Mouse (Mus musculus) G1E-ER4 (cell line): ENCODE data around the gene Zkscan3. TPM values are rescaled to one million over a fixed set of nuclear protein-coding genes. Genes with fewer than 3 reads are reported as not detected.

ENCODE experiments used
- GATA1 ChIP-seq: IDR thresholded peaks from one replicate; pipeline ENCODE4 v1.8.0; 2012; ENCODE audit warnings: low read length, inconsistent platforms
- polyA plus RNA-seq: library from polyadenylated mRNA; stranded (reverse); fragments of >175 nt; gene quantifications from 2 replicates; pipeline ENCODE4 v1.2.3, GENCODE M21; 2012

Gene Zkscan3
- polyA plus RNA-seq, 1 experiment: 4.9 TPM

DNA sequence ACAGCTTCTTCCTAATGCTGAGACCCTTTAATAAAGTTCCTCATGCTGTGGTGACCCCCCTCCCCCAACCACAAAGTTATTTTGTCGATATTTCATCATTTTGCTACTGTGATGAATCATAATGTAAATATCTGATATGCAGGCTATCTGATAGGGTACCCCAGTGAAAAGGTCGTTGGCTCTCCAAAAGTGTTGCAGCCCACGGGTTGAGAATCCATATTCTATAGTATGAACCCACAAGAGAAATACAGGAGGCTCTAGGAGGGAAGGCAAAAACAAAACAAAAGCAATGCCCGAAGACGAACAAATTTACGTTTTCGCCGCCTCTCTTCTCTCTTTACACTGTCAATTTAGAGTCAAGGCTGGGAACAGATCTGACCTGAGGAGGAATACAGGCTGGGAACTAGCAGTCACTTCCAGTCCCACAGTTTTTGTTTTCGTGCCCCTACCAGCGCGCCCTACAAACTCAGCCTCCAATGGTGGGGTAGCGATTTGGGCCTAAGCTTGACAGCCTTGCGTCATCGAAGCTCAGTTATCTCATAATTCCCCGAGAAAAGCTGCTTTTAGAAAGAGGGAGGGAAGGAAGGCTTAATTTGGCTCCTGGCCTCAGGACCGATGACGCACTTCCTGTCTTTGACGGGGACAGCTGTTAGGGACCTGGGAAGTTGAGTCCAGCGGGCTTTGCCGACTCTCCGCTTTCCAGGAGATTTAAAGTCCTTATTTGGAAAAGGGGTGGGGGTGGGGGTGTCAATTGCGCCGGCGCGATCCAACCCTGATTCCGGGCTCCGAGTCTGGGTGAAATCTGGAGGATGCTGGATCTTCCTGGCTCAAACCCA, 5.6 kb upstream of the Zkscan3 start:
- no peak for TF ChIP-seq GATA1

DNA sequence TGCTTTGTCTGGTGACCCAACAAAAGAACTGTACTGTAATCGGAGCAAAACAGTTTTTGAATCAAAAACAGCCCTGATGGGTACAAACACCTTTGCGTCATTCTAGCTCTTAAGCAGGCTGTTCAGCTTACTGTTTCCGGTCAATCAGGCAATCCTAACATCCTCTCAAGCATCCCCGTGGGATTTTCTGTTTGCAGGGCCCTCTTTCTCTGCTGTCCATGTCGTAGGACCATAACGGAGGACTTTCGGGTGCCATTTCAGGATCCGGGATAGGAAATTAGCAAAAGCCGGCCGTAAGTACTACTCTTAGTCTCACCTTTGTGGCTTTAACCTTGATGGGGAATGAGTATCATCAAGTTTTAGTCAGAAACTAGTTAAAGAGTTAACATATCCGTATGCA, 4.8 kb upstream of the Zkscan3 start:
- no peak for TF ChIP-seq GATA1

DNA sequence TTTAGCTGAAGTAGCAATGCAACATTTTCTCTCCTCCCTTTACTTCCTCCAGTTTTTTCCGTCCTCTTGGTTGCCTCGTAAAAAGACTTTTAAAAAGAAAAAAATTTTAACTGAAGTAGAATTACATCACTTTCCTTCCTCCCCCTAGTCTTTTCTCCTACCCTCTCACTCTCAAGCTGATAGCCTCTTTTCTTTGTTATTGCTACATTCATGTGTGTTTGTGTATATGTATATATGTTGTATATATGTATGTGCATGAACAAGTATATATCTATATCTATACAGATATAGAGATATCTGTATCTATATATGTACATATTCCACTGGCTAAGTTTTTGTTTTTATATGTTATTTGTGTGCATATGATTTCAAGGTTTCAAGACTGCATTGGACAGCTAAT, 293 bp upstream of the Zkscan3 start:
- no peak for TF ChIP-seq GATA1

- TF ChIP-seq GATA1: no peak
Measured at GRCm38 (mm10) chr13:21401636-21402286, 794 bp downstream of the Zkscan3 start.

- no peak for TF ChIP-seq GATA1
Measured at GRCm38 (mm10) chr13:21401166-21401565, 1.4 kb downstream of the Zkscan3 start.

- TF ChIP-seq GATA1: no peak
Measured at GRCm38 (mm10) chr13:21397486-21397885, 5.1 kb downstream of the Zkscan3 start.

DNA sequence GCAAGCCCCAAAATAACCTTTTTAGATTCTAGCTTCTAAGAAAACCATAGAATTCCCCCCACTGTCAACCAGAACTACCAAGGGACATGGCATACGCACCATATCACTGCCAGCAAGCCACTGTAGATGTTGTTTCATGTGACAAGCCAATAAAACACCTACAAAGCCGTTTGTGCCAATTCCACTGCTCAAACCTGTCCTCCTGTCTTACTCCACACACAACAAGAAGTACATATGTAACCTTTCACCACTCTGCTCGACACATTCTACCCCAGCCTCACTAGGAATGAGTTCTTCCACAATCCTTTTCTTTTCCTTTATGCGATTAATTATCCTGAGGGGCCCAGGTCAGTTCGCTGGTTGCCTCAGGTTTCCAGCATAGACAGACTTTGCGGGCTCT, 6.9 kb downstream of the Zkscan3 start:
- no peak for TF ChIP-seq GATA1

DNA sequence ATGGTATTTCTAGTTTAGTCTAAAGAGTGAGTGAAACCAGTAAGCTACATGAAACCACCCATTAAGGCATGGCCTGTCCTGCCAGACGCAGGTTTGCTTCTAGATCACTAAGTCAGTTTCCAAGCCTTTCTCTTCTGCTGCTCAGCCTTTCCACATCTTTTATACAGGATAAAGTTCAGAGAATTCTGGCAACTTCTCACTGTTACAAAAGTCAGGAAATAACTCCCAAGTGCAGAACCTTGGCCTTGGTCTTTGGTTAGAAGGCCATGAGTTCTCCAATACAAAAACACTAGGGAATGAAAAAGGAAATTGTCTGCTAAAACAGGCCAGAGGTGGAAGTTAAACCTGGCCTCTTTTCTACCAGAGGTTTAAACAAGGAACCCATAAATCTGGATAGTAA, 7.3 kb downstream of the Zkscan3 start:
- TF ChIP-seq GATA1: no peak

- TF ChIP-seq GATA1: no peak
Measured at GRCm38 (mm10) chr13:21377773-21378172, 24.8 kb downstream of the Zkscan3 start.

DNA sequence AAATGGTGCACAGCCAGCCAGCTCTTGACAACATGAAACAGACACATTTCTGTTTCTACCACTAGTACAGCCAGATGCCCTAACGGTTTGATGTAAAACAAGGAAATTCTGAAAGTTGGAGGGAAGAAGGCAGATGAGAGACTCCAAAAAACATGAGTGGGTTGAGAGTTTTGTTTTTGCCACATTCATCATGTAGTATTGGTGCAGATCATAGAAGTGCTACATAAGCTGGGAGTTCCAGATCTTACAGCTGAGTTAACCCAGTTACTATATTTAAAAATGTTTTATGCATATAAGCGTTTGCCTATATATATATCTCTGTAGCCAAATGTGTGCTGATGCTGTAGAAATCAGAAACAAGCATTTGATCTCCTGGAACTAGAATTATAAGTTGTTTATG, 29.9 kb downstream of the Zkscan3 start:
- no peak for TF ChIP-seq GATA1

DNA sequence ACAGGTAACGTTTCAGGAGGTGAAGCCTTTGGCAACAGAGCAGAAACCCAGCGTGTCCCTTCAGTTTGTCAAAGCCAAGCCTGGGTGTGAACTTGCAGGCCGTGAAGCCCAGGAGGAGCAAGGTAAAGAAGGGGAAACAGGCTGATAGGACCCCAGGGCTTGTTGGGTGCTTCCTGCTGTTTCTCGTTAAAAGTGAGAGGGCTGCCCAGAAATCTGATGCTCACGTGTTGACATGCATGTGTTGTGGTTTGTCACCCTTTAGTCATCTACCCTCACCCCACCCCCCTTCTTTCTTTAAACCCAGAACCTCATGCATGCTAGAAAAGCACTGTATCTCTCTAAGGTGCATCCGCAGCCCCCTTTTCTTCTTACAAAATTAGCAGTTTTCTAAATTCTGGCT, 35.9 kb downstream of the Zkscan3 start:
- TF ChIP-seq GATA1: no peak

DNA sequence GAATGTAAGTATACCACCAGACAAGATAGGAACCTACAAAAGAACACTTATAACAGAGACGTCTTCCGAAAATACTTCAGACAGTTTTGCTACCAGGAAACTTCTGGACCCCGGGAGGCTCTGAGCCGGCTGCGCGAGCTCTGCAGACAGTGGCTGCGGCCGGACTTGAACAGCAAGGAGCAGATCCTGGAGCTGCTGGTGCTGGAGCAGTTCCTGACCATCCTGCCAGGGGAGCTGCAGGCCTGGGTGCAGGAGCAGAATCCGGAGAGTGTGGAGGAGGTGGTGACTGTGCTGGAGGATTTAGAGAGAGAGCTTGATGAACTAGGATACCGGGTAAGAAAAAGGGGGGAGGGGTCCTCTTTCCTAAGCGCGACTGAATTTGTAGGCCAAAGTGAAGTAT, 38.8 kb downstream of the Zkscan3 start:
- TF ChIP-seq GATA1: no peak

DNA sequence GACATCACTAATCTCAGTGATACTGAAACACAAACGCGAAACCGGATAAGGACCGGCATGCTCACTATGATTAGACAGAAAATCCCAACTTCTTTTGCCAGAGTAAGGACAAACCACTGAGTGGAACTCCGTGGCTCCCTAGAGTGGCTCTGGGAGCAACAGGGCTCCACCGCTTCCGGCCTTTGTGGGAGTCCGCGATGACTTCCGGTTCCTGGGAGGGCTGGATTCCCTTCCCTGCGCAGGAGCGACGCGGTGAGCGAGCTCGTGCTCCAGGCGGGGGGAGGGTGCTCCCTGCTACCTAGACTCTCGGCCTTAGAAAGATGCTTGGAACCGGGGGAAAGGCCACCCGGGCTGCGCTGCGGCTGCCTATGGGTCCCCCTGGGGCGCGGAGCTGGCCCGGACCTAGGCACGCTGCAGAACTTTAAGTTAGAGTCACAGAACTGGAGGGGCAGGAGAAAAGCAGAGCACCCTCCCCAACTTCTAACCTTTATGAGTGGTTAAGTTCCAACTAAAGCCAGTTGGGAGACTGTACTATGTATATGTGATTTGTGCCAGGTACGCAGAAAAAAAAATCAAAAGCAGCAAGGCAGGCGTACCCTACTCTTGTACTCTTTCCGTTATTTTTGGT, 39.8 kb downstream of the Zkscan3 start, which contains the start of gene Zscan12:
Gene Zscan12 (plus strand): TSS at position 200 of the 628 bp plus-strand sequence.
- no peak for TF ChIP-seq GATA1

DNA sequence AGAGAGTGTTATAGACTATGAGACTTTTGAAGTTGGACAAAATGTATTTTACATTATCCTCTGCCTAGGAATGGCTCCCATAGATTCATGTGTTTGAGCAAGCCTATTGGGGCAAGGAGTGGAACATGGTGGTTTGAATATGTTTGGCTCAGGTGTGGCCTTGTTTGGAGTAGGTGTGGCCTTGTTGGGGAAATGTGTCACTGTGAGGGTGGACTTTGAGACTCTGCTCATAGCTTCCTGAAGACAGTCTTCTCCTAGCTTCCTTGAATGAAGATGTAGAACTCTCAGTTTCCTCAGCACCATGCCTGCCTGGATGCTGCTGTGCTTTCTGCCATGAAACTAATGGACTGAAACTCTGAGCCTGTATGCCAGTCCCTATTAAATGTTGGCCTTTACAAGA, 52.0 kb downstream of the Zkscan3 start:
- no peak for TF ChIP-seq GATA1

GRCm38 (mm10) chr13:21346610-21347009, 55.9 kb downstream of the Zkscan3 start, which contains the start of gene Olfr1367:
TSS of gene Olfr1367 (plus strand) at chr13:21346910.
- no peak for TF ChIP-seq GATA1

Other genes with a start within 250 kb of the Zkscan3 start
- 143 and 180 TPM in 2 replicates for gene Trim27, start 223.3 kb downstream of the Zkscan3 start, polyA plus RNA-seq
- gene Gpx5, start 110.0 kb downstream of the Zkscan3 start, polyA plus RNA-seq: not detected in 2 replicates
- not detected in 2 replicates for gene Gpx6, start 90.6 kb downstream of the Zkscan3 start, polyA plus RNA-seq
- not detected in 2 replicates for gene Olfr1367, start 55.8 kb downstream of the Zkscan3 start, polyA plus RNA-seq
- 2.9 and 3.9 TPM in 2 replicates for gene Zscan12, start 39.9 kb downstream of the Zkscan3 start, polyA plus RNA-seq
- 0.17 and 0.22 TPM in 2 replicates for gene Pgbd1, start 38.3 kb upstream of the Zkscan3 start, polyA plus RNA-seq
- 2.7 and 3.1 TPM in 2 replicates for gene Zscan26, start 51.0 kb upstream of the Zkscan3 start, polyA plus RNA-seq
- gene Nkapl, start 65.8 kb upstream of the Zkscan3 start, polyA plus RNA-seq: 1.1 and 1.9 TPM in 2 replicates
- gene Zkscan4, start 76.2 kb upstream of the Zkscan3 start, polyA plus RNA-seq: not detected in 2 replicates
- not detected in 2 replicates for gene Gm10065, start 76.7 kb upstream of the Zkscan3 start, polyA plus RNA-seq
- gene AK157302, start 92.5 kb upstream of the Zkscan3 start, polyA plus RNA-seq: 0.04 TPM in 1 of 2 replicates, not detected in the other
- gene Gm11273, start 98.7 kb upstream of the Zkscan3 start, polyA plus RNA-seq: 16.7 and 23.3 TPM in 2 replicates
- 5.9 and 6.2 TPM in 2 replicates for gene Zkscan8, start 128.4 kb upstream of the Zkscan3 start, polyA plus RNA-seq
- not detected in 2 replicates for gene Olfr1366, start 140.1 kb upstream of the Zkscan3 start, polyA plus RNA-seq
- gene Olfr1535, start 157.1 kb upstream of the Zkscan3 start, polyA plus RNA-seq: not detected in 2 replicates
- gene Olfr1364, start 179.0 kb upstream of the Zkscan3 start, polyA plus RNA-seq: not detected in 2 replicates
- not detected in 2 replicates for gene Olfr1362, start 211.3 kb upstream of the Zkscan3 start, polyA plus RNA-seq
- not detected in 2 replicates for gene Olfr11, start 239.8 kb upstream of the Zkscan3 start, polyA plus RNA-seq